Mouse (Mus musculus) hindbrain, embryonic 16.5 days (tissue): Measurements from ENCODE around the gene Ylpm1. TPM values are rescaled to one million over a fixed set of nuclear protein-coding genes. Genes with fewer than 3 reads are reported as not detected.
A peak's percentile ranks its signal among the peaks of the same experiment; 100 is the strongest.

Source experiments
- ATAC-seq: fragments of 200-750 bp; cut with Nextera tagmentation; 2 replicates; pipeline ENCODE4 v1.8.0; 2017; ENCODE audit warnings: moderate TSS enrichment, moderate library complexity
- H3K27ac ChIP-seq: fragments of 300-500 bp; sonication (generic); 2 replicates; pipeline ENCODE4 v1.5.1; 2014; ENCODE audit warnings: low read depth, mild to moderate bottlenecking, control low read depth, low read length, moderate library complexity
- H3K27me3 ChIP-seq: fragments of 300-500 bp; sonication (generic); replicated peaks from 2 replicates; pipeline ENCODE4 v1.6.1; 2014; ENCODE audit warnings: low read length; ENCODE audit not compliant: control insufficient read depth, insufficient read depth
- H3K36me3 ChIP-seq: fragments of 300-500 bp; sonication (generic); 2 replicates; pipeline ENCODE4 v1.6.1; 2014; ENCODE audit warnings: mild to moderate bottlenecking, low read length, moderate library complexity, mixed read lengths; ENCODE audit not compliant: control insufficient read depth, insufficient read depth
- H3K4me1 ChIP-seq: fragments of 300-500 bp; sonication (generic); 2 replicates; pipeline ENCODE4 v1.6.1; 2014; ENCODE audit warnings: low read depth, low read length; ENCODE audit not compliant: control insufficient read depth, insufficient read depth
- H3K4me2 ChIP-seq: fragments of 300-500 bp; sonication (generic); 2 replicates; pipeline ENCODE4 v1.6.1; 2014; ENCODE audit warnings: mild to moderate bottlenecking, low read length, control low read depth, moderate library complexity
- H3K4me3 ChIP-seq: fragments of 300-500 bp; sonication (generic); 2 replicates; pipeline ENCODE4 v1.5.1; 2014; ENCODE audit warnings: mild to moderate bottlenecking, low read length, control low read depth, moderate library complexity
- H3K9ac ChIP-seq: fragments of 300-500 bp; sonication (generic); 2 replicates; pipeline ENCODE4 v1.6.1; 2014; ENCODE audit warnings: low read depth, mild to moderate bottlenecking, control low read depth, low read length, moderate library complexity
- H3K9me3 ChIP-seq: fragments of 300-500 bp; sonication (generic); 2 replicates; pipeline ENCODE4 v1.6.1; 2014; ENCODE audit warnings: mild to moderate bottlenecking, low read length, moderate library complexity; ENCODE audit not compliant: control insufficient read depth
- WGBS: fragments of 180-500 bp; shearing (Covaris S2); extraction: QIAGEN DNeasy Blood & Tissue Kit; methylation state at CpG from one replicate; pipeline ENCODE4 v1.1.7; 2014; 5-methylcytosine and 5-hydroxymethylcytosine counted together
- polyA plus RNA-seq: library from polyadenylated mRNA; unstranded; fragments of >200 nt; fragmentation: Nextera tagmentation; extraction: Ambion mirVana; gene quantifications from 2 replicates; pipeline ENCODE4 v1.2.1, GENCODE M21; 2015

The Ylpm1 gene
- 28.7 and 29.7 TPM in 2 replicates for polyA plus RNA-seq

- Histone ChIP-seq H3K9ac (peak within 1 kb of the TSS; percentile 96), H3K27ac (peak within 1 kb of the TSS; percentile 91), H3K4me1 (peaks cover 19% of the 10 kb centered on the region), H3K4me2 (peak within 1 kb of the TSS; percentile 92), H3K9me3 (no peaks in the 10 kb centered on the region), H3K36me3 (no peaks in the 10 kb centered on the region), H3K4me3 (peak within 1 kb of the TSS; percentile 88), H3K27me3 (no peaks in the 10 kb centered on the region)
- under 1% methylated on average over 41 of the region's 45 CpGs for WGBS
- ATAC-seq, result peak; percentile 99
These were observed at the start of gene Ylpm1 for GRCm38 (mm10) chr12:84996083-84996496. Gene Ylpm1, plus strand, starts transcription at chr12:84996321.

GRCm38 (mm10) chr12:84947894-84948583 is 48.1 kb upstream of the Ylpm1 start:
- Histone ChIP-seq H3K9ac (no peak overlapping the region), H3K36me3 (peaks cover 5% of the 10 kb centered on the region), H3K27me3 (no peaks in the 10 kb centered on the region), H3K9me3 (no peaks in the 10 kb centered on the region), H3K4me2 (no peak overlapping the region), H3K4me3 (no peak overlapping the region), H3K27ac (no peak overlapping the region), H3K4me1 (no peaks in the 10 kb centered on the region)
- WGBS, result 81% methylated on average over 2 of the region's 2 CpGs
- no peak for ATAC-seq

- H3K4me2 ChIP-seq, result no peak overlapping the region
- peaks cover 5% of the 10 kb centered on the region for H3K36me3 ChIP-seq
- no peak overlapping the region for H3K9ac ChIP-seq
- H3K4me3 ChIP-seq, result no peak overlapping the region
- no peaks in the 10 kb centered on the region for H3K27me3 ChIP-seq
- H3K9me3 ChIP-seq, result no peaks in the 10 kb centered on the region
- H3K4me1 ChIP-seq, result no peaks in the 10 kb centered on the region
- H3K27ac ChIP-seq, result no peak overlapping the region
- WGBS, result 96% methylated on average over 6 of the region's 6 CpGs
- no peak for ATAC-seq
These were observed 47.4 kb upstream of the Ylpm1 start for GRCm38 (mm10) chr12:84948584-84949285.

- H3K9me3 ChIP-seq, result no peaks in the 10 kb centered on the region
- H3K36me3 ChIP-seq, result peaks cover 5% of the 10 kb centered on the region
- no peaks in the 10 kb centered on the region for H3K27me3 ChIP-seq
- H3K4me3 ChIP-seq, result no peak overlapping the region
- H3K4me2 ChIP-seq, result no peak overlapping the region
- WGBS, result 86% methylated on average over 6 of the region's 6 CpGs
- H3K27ac ChIP-seq, result no peak overlapping the region
- ATAC-seq, result no peak
- no peaks in the 10 kb centered on the region for H3K4me1 ChIP-seq
- no peak overlapping the region for H3K9ac ChIP-seq
These were observed 45.4 kb upstream of the Ylpm1 start for GRCm38 (mm10) chr12:84950763-84951162.

- Histone ChIP-seq H3K9ac (no peak overlapping the region), H3K27me3 (no peaks in the 10 kb centered on the region), H3K27ac (no peak overlapping the region), H3K9me3 (no peaks in the 10 kb centered on the region), H3K36me3 (peaks cover 5% of the 10 kb centered on the region), H3K4me2 (no peak overlapping the region), H3K4me3 (no peak overlapping the region), H3K4me1 (no peaks in the 10 kb centered on the region)
- WGBS, result 43% methylated on average over 8 of the region's 8 CpGs
- no peak for ATAC-seq
These were observed 44.6 kb upstream of the Ylpm1 start for GRCm38 (mm10) chr12:84951531-84951930.

- no peak for ATAC-seq
- Histone ChIP-seq H3K4me3 (no peak overlapping the region), H3K4me1 (no peaks in the 10 kb centered on the region), H3K9me3 (no peaks in the 10 kb centered on the region), H3K27me3 (no peaks in the 10 kb centered on the region), H3K36me3 (peaks cover 5% of the 10 kb centered on the region), H3K9ac (no peak overlapping the region), H3K4me2 (no peak overlapping the region), H3K27ac (no peak overlapping the region)
- WGBS, result 74% methylated on average over 1 of the region's 1 CpGs
These were observed 43.8 kb upstream of the Ylpm1 start for GRCm38 (mm10) chr12:84952351-84952750.

- Histone ChIP-seq H3K4me2 (no peak overlapping the region), H3K27me3 (no peaks in the 10 kb centered on the region), H3K9me3 (no peaks in the 10 kb centered on the region), H3K4me3 (no peak overlapping the region), H3K36me3 (0 out of 2 replicates have a peak, but pooled peaks cover 6% of the 10 kb centered on the region), H3K27ac (no peak overlapping the region), H3K4me1 (no peaks in the 10 kb centered on the region), H3K9ac (no peak overlapping the region)
- 98% methylated on average over 3 of the region's 3 CpGs for WGBS
- ATAC-seq, result no peak
These were observed 39.8 kb upstream of the Ylpm1 start for GRCm38 (mm10) chr12:84956317-84956716.

GRCm38 (mm10) chr12:84958794-84959356 is 37.2 kb upstream of the Ylpm1 start:
- 91% methylated on average over 1 of the region's 1 CpGs for WGBS
- Histone ChIP-seq H3K36me3 (0 out of 2 replicates have a peak, but pooled peaks cover 6% of the 10 kb centered on the region), H3K4me3 (no peak overlapping the region), H3K4me1 (no peaks in the 10 kb centered on the region), H3K4me2 (no peak overlapping the region), H3K27ac (no peak overlapping the region), H3K27me3 (no peaks in the 10 kb centered on the region), H3K9ac (no peak overlapping the region), H3K9me3 (no peaks in the 10 kb centered on the region)
- ATAC-seq, result no peak

GRCm38 (mm10) chr12:84962606-84963005 is 33.5 kb upstream of the Ylpm1 start:
- Histone ChIP-seq H3K36me3 (0 out of 2 replicates have a peak, but pooled peaks cover 7% of the 10 kb centered on the region), H3K4me1 (no peaks in the 10 kb centered on the region; the same call in 1 of the 2 replicates), H3K4me3 (no peak overlapping the region), H3K9me3 (no peaks in the 10 kb centered on the region), H3K4me2 (no peak overlapping the region), H3K9ac (no peak overlapping the region), H3K27ac (no peak overlapping the region), H3K27me3 (no peaks in the 10 kb centered on the region)
- WGBS, result 88% methylated on average over 7 of the region's 7 CpGs
- no peak for ATAC-seq
